Mouse (Mus musculus): ENCODE measurements around the gene Zfpl1. TPM values are rescaled to one million over a fixed set of nuclear protein-coding genes. Genes with fewer than 3 reads are reported as not detected.
"Not testable (repeated sequence)": the region's sequence is repeated elsewhere in the genome, so short reads cannot be mapped to it uniquely, and the experiment has no call there.

The Zfpl1 gene
- polyA plus RNA-seq (2016; fragmentation: Nextera tagmentation; extraction: Ambion mirVana) = 75.5 and 80.8 TPM in 2 replicates

DNA sequence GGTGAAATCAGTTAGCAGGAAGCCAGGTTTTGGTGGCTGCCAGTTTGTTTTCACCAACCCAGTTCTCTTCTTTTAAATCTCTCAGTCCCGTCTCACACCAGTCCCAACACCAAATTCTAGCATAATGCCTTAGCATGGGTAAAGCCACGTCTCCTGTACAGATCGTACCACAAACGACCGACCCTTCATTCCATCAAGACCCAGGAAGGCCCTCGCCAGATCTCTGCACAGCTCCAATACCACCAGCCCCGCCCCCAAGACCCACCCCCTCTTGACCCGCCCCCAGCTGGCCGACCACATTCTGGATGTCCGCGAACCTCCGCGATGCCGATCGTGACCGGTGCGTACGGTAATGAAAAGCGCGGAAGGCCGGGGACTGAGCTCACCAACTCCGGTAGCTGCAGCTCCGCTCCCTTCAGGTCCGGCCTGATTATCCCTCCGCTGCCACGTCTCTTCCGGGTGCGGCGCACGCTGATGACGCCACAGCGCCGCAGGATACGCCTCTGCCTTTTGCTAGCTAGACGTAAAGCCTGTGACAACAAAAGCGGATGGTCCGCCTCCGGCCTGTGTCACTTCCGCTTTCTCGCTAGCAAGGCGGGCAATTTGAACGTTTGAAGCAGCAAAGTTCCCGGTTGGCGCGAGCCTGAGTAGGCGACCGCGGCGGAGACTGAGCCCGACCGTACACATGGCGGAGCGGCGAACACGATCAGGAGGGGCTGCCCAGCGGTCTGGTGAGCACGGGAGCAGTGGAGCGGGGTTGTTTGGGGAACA is at the start of gene Zfpl1, which contains the start of gene Cdca5:
Gene Zfpl1 (minus strand): TSS at position 479 of the 771 bp plus-strand sequence.
Gene Cdca5 (plus strand): TSS at position 506 of the 771 bp plus-strand sequence.
- H3K4me2 ChIP-seq (replicated peaks) = peak within 1 kb of the TSS; percentile 97
- peak; percentile 86 for ATAC-seq (ENCODE audit: insufficient number of reproducible peaks, insufficient read depth, low FRiP score, low TSS enrichment)
- no peaks in the 10 kb centered on the region for H3K27me3 ChIP-seq
- peaks cover 55% of the 10 kb centered on the region for H3K36me3 ChIP-seq
- WGBS = under 1% methylated on average over 58 of the region's 58 CpGs
- peak within 1 kb of the TSS; percentile 80 for H3K4me3 ChIP-seq
- H3K9ac ChIP-seq = peak within 1 kb of the TSS; percentile 79
- H3K4me1 ChIP-seq = peaks cover 14% of the 10 kb centered on the region
- H3K27ac ChIP-seq = peak within 1 kb of the TSS; percentile 73
- H3K9me3 ChIP-seq = no peaks in the 10 kb centered on the region

DNA sequence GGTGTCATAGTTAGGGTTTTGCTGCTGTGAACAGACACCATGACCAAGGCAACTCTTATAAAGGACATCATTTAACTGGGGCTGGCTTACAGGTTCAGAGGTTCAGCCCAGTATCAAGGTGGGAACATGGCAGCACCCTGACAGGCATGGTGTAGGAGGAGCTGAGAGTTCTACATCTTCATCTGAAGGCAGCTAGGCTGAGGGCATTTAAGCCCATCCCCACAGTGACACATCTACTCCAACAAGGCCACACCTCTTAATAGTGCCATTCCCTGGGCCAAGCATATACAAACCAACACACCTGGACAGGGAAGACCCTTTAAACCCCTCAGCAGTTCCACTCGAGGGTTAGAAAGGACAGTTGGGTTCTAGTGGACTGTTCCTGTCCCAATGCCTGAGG is 48.4 kb upstream of the Zfpl1 start:
- H3K9me3 ChIP-seq; ATAC-seq (ENCODE audit: insufficient number of reproducible peaks, insufficient read depth, low FRiP score, low TSS enrichment): not testable (repeated sequence)

DNA sequence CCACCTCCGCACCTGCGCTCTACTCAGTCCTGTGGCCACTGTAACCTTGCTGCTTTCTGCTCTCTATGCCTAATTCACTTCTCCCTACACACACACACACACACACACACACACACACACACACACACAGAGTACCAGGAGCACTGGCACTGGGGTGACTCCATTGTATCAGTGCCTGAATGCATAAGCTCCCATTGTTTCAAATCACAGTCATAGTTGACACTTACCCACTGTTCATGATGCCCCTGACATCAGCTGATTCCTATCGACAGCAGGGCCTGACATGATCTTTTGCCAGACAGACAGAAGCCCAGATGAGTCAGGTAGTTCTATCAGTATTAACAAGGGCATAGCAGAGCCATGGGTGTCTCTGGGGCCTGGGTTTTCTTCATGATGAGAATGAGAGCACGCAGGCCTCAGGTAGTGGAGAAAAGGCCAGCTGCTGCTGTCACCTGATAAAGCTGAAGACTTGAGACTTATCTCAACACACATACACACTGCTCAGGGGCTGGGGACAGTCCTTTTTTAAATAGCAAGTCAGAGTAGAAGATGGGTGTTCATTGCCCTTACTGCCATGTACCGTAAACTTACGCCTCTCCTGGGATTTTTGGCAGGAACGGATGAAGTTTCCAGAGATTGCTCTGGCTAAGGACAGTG is 47.5 kb upstream of the Zfpl1 start:
- no peak for ATAC-seq (ENCODE audit: insufficient number of reproducible peaks, insufficient read depth, low FRiP score, low TSS enrichment)
- Histone ChIP-seq H3K27ac (no peak overlapping the region), H3K9me3 (no peaks in the 10 kb centered on the region), H3K4me3 (no peak overlapping the region), H3K4me2 (replicated peaks) (no peak overlapping the region), H3K9ac (no peak overlapping the region), H3K36me3 (peaks cover 32% of the 10 kb centered on the region), H3K4me1 (no peaks in the 10 kb centered on the region), H3K27me3 (no peaks in the 10 kb centered on the region)
- WGBS = 82% methylated on average over 7 of the region's 7 CpGs

More for the DNA sequence above, 48.4 kb upstream of the Zfpl1 start:
- H3K4me3 ChIP-seq; H3K4me2 ChIP-seq (replicated peaks); H3K4me1 ChIP-seq; H3K9ac ChIP-seq; H3K27ac ChIP-seq; H3K27me3 ChIP-seq: not testable (repeated sequence)
- peaks cover 40% of the 10 kb centered on the region for H3K36me3 ChIP-seq
- WGBS = 48% methylated on average over 1 of the region's 1 CpGs

DNA sequence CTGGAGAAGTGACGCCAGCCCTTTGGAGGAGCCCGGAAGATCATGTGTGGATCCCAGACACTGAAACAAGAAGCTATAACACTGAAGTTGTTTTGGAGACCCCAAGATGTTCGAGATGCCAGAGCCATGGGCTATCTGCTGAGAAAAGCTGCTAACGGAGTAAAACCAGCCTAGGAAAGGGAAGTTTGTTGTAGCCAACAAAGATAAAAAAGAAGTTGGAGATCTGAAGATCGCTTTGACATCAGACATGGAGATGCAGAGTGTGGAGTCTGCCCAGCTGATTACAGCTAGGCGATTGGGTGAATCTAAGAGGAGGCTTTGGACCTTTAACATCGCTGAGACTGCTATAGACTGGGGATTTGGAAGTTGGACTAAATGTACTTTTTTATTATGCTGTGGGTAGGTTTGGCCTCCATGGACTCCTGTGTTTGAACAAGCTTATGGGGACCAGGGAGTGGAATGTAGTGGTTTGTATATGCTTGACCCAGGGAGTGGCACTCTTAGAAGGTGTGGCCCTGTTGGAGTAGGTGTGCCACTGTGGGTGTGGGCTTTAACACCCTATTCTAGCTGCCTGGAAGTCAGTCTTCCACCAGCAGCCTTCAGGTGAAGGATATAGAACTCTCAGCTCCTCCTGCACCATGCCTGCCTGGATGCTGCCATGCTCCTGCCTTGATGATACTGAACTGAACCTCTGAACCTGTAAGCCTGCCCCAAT is 45.8 kb upstream of the Zfpl1 start:
- not testable (repeated sequence) for H3K4me2 ChIP-seq (replicated peaks); H3K9ac ChIP-seq; H3K4me3 ChIP-seq; H3K4me1 ChIP-seq; H3K27ac ChIP-seq; H3K9me3 ChIP-seq; H3K27me3 ChIP-seq; ATAC-seq (ENCODE audit: insufficient number of reproducible peaks, insufficient read depth, low FRiP score, low TSS enrichment)
- 75% methylated on average over 7 of the region's 7 CpGs for WGBS
- peaks cover 16% of the 10 kb centered on the region for H3K36me3 ChIP-seq

DNA sequence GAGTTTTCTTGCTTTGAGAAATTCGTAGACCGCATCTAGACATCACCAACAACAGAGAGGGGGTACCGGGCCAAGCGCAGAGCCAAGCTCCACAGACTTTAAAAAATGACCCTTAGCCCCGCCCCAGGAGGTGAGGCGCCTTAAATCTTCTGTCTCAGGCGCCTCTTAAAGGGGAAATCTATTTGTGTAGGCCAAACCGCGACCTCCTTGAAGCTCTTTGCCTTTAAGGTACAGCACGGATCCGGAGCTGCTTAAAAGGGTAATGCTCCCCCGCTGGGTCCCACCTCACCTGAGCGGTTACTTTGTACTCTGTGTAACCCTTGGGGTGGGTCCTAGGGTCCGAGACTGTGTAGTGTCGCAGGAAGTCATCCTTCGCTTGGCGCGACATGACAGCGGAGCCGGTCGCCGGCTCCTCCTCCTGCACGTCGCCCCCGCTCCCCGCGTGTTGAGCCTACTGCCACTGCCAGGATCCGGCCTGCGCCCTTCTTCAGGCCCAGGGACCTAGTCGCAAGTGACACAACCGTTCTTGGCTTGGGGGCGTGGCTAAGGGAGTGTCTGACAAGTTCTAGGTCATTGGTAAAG is 43.1 kb upstream of the Zfpl1 start, which contains the start of gene Snx15:
Gene Snx15 (minus strand): TSS at position 545 of the 582 bp plus-strand sequence.
- under 1% methylated on average over 32 of the region's 32 CpGs for WGBS
- Histone ChIP-seq H3K9me3 (no peaks in the 10 kb centered on the region), H3K4me2 (replicated peaks) (peak within 1 kb of the TSS; percentile 59), H3K4me3 (peak within 1 kb of the TSS; percentile 52), H3K27ac (peak within 1 kb of the TSS; percentile 87), H3K36me3 (no peaks in the 10 kb centered on the region), H3K9ac (peak within 1 kb of the TSS; percentile 44; the same call in 1 of the 2 replicates), H3K27me3 (no peaks in the 10 kb centered on the region), H3K4me1 (no peaks in the 10 kb centered on the region)
- peak; percentile 84 for ATAC-seq (ENCODE audit: insufficient number of reproducible peaks, insufficient read depth, low FRiP score, low TSS enrichment)

DNA sequence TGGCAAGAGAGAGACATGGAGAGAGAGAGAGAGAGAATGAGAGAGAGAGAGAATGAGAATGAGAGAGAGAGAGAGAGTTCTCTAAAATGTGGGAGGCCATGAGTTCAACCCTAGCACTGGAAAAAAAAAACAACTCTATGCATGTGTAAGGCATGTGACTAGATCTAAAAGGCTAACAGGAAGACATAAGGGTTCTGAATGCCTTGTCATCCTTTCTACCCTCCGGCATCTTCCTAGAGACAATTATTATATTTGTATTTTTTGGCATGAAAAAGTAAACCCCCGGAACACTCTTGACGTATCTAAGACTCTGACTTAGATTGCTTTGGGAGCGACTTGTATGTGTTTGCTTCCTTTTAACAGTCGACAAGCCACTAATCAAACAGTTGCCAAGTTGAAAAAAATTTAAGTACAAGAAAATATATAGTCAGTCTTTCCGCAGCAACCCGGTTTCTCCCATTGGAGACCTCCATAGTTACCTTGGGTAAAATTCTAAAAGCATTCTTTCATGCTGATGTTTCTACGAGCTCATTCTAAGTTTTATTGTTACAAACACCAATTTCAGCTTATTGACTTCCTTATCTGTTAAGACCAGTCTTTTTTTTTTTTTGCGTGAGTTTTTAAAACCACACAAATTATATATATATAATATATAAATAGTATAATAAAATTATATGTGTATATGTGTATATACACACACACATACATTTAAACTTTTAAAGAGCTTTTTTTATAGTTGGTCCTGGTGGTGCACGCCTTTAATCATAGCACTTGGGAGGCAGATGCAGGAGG is 42.2 kb upstream of the Zfpl1 start:
- ATAC-seq (ENCODE audit: insufficient number of reproducible peaks, insufficient read depth, low FRiP score, low TSS enrichment) = no peak
- 76% methylated on average over 10 of the region's 10 CpGs for WGBS
- Histone ChIP-seq H3K9ac (no peak overlapping the region), H3K4me3 (peak overlapping the region; percentile 52), H3K9me3 (no peaks in the 10 kb centered on the region), H3K36me3 (no peaks in the 10 kb centered on the region), H3K27me3 (no peaks in the 10 kb centered on the region), H3K4me1 (no peaks in the 10 kb centered on the region), H3K27ac (0 out of 2 replicates have a peak overlapping the region, but pooled peaks have one; percentile 87), H3K4me2 (replicated peaks) (peak overlapping the region; percentile 59)

DNA sequence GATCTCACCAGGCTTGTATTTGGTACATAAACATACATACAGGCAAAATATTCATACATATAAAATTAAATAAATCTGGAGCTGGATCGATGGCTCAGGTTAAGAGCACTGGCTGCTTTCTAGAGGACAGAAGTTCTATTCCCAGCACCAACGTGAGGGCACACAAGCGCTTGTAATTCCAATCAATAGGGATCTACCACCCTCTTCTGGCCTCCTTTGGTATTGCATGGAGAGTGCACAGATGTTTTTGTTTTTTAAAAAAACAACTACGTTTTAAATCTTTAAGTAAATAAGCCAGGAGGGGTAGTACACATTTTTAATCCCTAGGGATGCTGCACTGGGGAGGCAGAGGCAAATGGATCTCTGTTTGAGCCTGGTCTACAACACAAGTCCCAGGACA is 41.5 kb upstream of the Zfpl1 start:
- 21% methylated on average over 4 of the region's 4 CpGs for WGBS
- H3K4me1 ChIP-seq = no peaks in the 10 kb centered on the region
- H3K27me3 ChIP-seq = no peaks in the 10 kb centered on the region
- no peak overlapping the region for H3K4me3 ChIP-seq
- H3K4me2 ChIP-seq (replicated peaks) = no peak overlapping the region
- no peak overlapping the region for H3K27ac ChIP-seq
- H3K36me3 ChIP-seq = 0 out of 2 replicates have a peak, but pooled peaks cover under 1% of the 10 kb centered on the region
- no peak overlapping the region for H3K9ac ChIP-seq
- no peaks in the 10 kb centered on the region for H3K9me3 ChIP-seq
- ATAC-seq (ENCODE audit: insufficient number of reproducible peaks, insufficient read depth, low FRiP score, low TSS enrichment) = no peak

DNA sequence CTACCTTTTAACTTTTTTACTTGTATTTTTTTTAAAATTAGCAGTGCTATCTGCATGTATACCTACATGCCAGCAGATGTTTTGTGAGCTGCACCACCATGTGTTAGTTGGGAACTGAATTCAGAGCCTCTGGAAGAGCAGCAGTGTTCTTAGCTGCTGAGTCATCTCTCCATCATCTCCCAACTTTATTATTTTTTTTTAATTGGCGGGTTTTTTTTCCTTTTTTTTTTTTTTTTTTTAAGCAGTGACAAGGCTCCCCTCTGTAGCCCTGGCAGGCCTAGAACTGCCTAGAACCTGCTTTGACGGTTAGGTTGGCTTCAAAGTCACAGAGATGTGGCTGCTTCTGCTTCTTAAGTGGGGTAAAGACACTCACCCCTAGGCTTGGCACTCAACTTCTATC is 40.1 kb upstream of the Zfpl1 start:
- no peak overlapping the region for H3K27ac ChIP-seq
- no peaks in the 10 kb centered on the region for H3K27me3 ChIP-seq
- ATAC-seq (ENCODE audit: insufficient number of reproducible peaks, insufficient read depth, low FRiP score, low TSS enrichment) = no peak
- 82% methylated on average over 2 of the region's 2 CpGs for WGBS
- no peak overlapping the region for H3K4me2 ChIP-seq (replicated peaks)
- no peak overlapping the region for H3K4me3 ChIP-seq
- 0 out of 2 replicates have a peak, but pooled peaks cover 6% of the 10 kb centered on the region for H3K36me3 ChIP-seq
- H3K4me1 ChIP-seq = no peaks in the 10 kb centered on the region
- H3K9ac ChIP-seq = no peak overlapping the region
- H3K9me3 ChIP-seq = no peaks in the 10 kb centered on the region

DNA sequence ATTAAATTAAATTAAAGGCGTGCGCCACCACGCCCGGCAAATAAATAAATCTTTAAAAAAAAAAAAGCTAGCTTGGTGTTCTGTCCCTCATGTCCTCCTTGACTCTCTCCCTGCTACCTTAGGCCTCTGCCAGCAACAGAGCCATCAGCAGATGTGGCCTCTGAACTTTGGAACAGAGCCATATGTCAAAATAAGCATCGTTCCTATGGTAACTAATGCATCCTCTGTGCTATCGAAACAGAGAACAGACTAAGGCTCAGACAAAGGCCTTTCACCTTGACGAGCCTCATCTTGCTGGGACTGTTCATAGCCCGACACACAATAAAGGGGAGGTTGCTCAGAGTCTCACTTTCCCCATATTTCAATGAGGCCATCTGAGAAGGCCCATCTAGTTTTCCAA is 38.6 kb upstream of the Zfpl1 start:
- WGBS = 42% methylated on average over 8 of the region's 8 CpGs
- H3K27me3 ChIP-seq = no peaks in the 10 kb centered on the region
- 0 out of 2 replicates have a peak, but pooled peaks cover 6% of the 10 kb centered on the region for H3K36me3 ChIP-seq
- H3K4me1 ChIP-seq = peaks cover 5% of the 10 kb centered on the region; the same call in 1 of the 2 replicates
- H3K4me2 ChIP-seq (replicated peaks) = no peak overlapping the region
- no peak overlapping the region for H3K9ac ChIP-seq
- no peak for ATAC-seq (ENCODE audit: insufficient number of reproducible peaks, insufficient read depth, low FRiP score, low TSS enrichment)
- no peak overlapping the region for H3K4me3 ChIP-seq
- no peaks in the 10 kb centered on the region for H3K9me3 ChIP-seq
- peak overlapping the region; percentile 12; the same call in 1 of the 2 replicates for H3K27ac ChIP-seq

DNA sequence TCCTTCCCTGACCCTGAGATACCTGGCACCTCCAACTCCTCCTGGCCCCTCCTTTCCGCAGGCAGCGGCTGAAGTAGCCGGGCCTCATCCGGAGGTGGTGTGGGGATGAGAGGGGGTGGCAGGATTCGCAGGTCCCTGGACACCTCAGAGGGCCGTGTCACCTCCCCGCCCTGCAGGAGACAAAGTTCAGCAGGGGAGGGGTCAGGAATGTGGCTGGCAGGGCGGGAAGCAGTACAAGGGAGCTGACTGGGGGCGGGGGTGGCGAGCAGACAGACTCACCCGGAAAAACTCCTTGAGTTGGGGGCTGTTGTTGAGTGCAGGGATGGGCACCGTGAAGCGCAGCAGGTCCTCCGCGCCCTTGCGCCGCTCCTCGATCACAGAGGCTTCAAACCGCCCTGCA is 37.0 kb upstream of the Zfpl1 start:
- Histone ChIP-seq H3K9ac (no peak overlapping the region), H3K36me3 (0 out of 2 replicates have a peak, but pooled peaks cover 6% of the 10 kb centered on the region), H3K9me3 (no peaks in the 10 kb centered on the region), H3K4me3 (no peak overlapping the region), H3K27ac (no peak overlapping the region), H3K27me3 (no peaks in the 10 kb centered on the region), H3K4me1 (peaks cover 11% of the 10 kb centered on the region), H3K4me2 (replicated peaks) (no peak overlapping the region)
- 35% methylated on average over 19 of the region's 19 CpGs for WGBS
- no peak for ATAC-seq (ENCODE audit: insufficient number of reproducible peaks, insufficient read depth, low FRiP score, low TSS enrichment)

Measured in embryonic facial prominence, embryonic 12.5 days (tissue).